ENCODE assay signal across 11 mouse cellular contexts in genomic region chr8:120685097-120685496, GRCm38 (mm10). TPM values are rescaled to one million over a fixed set of nuclear protein-coding genes. Genes with fewer than 3 reads are reported as not detected.
DNase-seq lines count a peak whose midpoint lies in the region; ATAC-seq and TF ChIP-seq lines count a peak whose summit lies in the region.
"Had no signal": no experiment of that assay in that cellular context is flagged by ENCODE, and none has a peak within 500 bp of the region (broad histone marks: within the 10 kb centered on the region; RNA-seq: fewer than 3 reads in every experiment).

No protein-coding gene starts in this region.

- intact Hi-C loops in left cerebral cortex, postnatal 10 days (cut with DNase I): no loop called here

- no peak for DNase-seq in liver, embryonic 13.5 days
- DNase-seq in embryonic facial prominence, embryonic 14.5 days (ENCODE audit: low spot score): peak; percentile 65
- DNase-seq in left cerebral cortex, postnatal 10 days (ENCODE audit: extremely low spot score in 1 of 2, low spot score in 2 of 2): no peak
- DNase-seq in adipocyte (ENCODE audit: low spot score): no peak
- DNase-seq in hindbrain, postnatal 0 days (ENCODE audit: low spot score): no peak

- no peak overlapping the region for H3K4me3 ChIP-seq in liver, embryonic 13.5 days (replicated peaks)
- no peak overlapping the region for H3K4me3 ChIP-seq in liver, embryonic 12.5 days
- no peak overlapping the region for H3K4me3 ChIP-seq in embryonic facial prominence, embryonic 14.5 days (ENCODE audit: low read depth, low read length)
- H3K4me3 ChIP-seq in limb, embryonic 13.5 days: no peak overlapping the region
- H3K4me3 ChIP-seq in stomach, embryonic 15.5 days (replicated peaks): no peak overlapping the region
- H3K4me3 ChIP-seq in hindbrain, postnatal 0 days (ENCODE audit: low read length): no peak overlapping the region
- H3K4me3 ChIP-seq: heart, embryonic 15.5 days had no signal

- 0 out of 2 replicates have a peak overlapping the region, but pooled peaks have one; percentile 34 for H3K27ac ChIP-seq in liver, embryonic 13.5 days
- no peak overlapping the region for H3K27ac ChIP-seq in liver, embryonic 12.5 days
- peak overlapping the region; percentile 67 for H3K27ac ChIP-seq in embryonic facial prominence, embryonic 14.5 days (replicated peaks; ENCODE audit: low read depth, low read length)
- H3K27ac ChIP-seq in limb, embryonic 13.5 days: peak overlapping the region; percentile 39; the same call in 1 of the 2 replicates
- H3K27ac ChIP-seq in stomach, embryonic 15.5 days: peak overlapping the region; percentile 71
- H3K27ac ChIP-seq in hindbrain, postnatal 0 days: no peak overlapping the region; the same call in 1 of the 2 replicates

- no peak overlapping the region for H3K9ac ChIP-seq in liver, embryonic 13.5 days
- no peak overlapping the region for H3K9ac ChIP-seq in liver, embryonic 12.5 days
- H3K9ac ChIP-seq in embryonic facial prominence, embryonic 14.5 days (ENCODE audit: low read depth, low read length): peak overlapping the region; percentile 25; the same call in 1 of the 2 replicates
- H3K9ac ChIP-seq in limb, embryonic 13.5 days: peak overlapping the region; percentile 43; the same call in 1 of the 2 replicates
- no peak overlapping the region for H3K9ac ChIP-seq in stomach, embryonic 15.5 days
- H3K9ac ChIP-seq in hindbrain, postnatal 0 days (replicated peaks; ENCODE audit: low read length): no peak overlapping the region
- H3K9ac ChIP-seq: heart, embryonic 15.5 days had no signal

- no peaks in the 10 kb centered on the region for H3K9me3 ChIP-seq in liver, embryonic 13.5 days (replicated peaks)
- H3K9me3 ChIP-seq in liver, embryonic 12.5 days (replicated peaks): no peaks in the 10 kb centered on the region
- no peaks in the 10 kb centered on the region for H3K9me3 ChIP-seq in embryonic facial prominence, embryonic 14.5 days (ENCODE audit: control insufficient read depth, low read length)
- no peaks in the 10 kb centered on the region for H3K9me3 ChIP-seq in limb, embryonic 13.5 days
- no peaks in the 10 kb centered on the region for H3K9me3 ChIP-seq in stomach, embryonic 15.5 days
- no peaks in the 10 kb centered on the region for H3K9me3 ChIP-seq in hindbrain, postnatal 0 days (ENCODE audit: low read length)
- H3K9me3 ChIP-seq: heart, embryonic 15.5 days had no signal

- WGBS in liver, embryonic 13.5 days (ENCODE audit: insufficient replicate concordance): 64% methylated on average over 5 of the region's 5 CpGs
- 58% methylated on average over 5 of the region's 5 CpGs for WGBS in liver, embryonic 12.5 days (ENCODE audit: insufficient replicate concordance)
- 46% methylated on average over 5 of the region's 5 CpGs for WGBS in embryonic facial prominence, embryonic 14.5 days
- 42% methylated on average over 5 of the region's 5 CpGs for WGBS in limb, embryonic 13.5 days
- 39% methylated on average over 5 of the region's 5 CpGs for WGBS in stomach, embryonic 15.5 days
- WGBS in hindbrain, postnatal 0 days: 71% methylated on average over 5 of the region's 5 CpGs

- TF ChIP-seq CTCF in hindbrain, postnatal 0 days (IDR thresholded peaks at IDR 0.05; ENCODE audit: low read depth): no peak

- H3K36me3 ChIP-seq in liver, embryonic 13.5 days: no peaks in the 10 kb centered on the region
- no peaks in the 10 kb centered on the region for H3K36me3 ChIP-seq in liver, embryonic 12.5 days
- no peaks in the 10 kb centered on the region for H3K36me3 ChIP-seq in embryonic facial prominence, embryonic 14.5 days (ENCODE audit: control insufficient read depth, insufficient read depth, low read length)
- H3K36me3 ChIP-seq in limb, embryonic 13.5 days: no peaks in the 10 kb centered on the region
- H3K36me3 ChIP-seq in stomach, embryonic 15.5 days: no peaks in the 10 kb centered on the region
- H3K36me3 ChIP-seq in hindbrain, postnatal 0 days (ENCODE audit: insufficient read depth, low read length): no peaks in the 10 kb centered on the region
- H3K36me3 ChIP-seq: heart, embryonic 15.5 days had no signal

- H3K4me2 ChIP-seq in liver, embryonic 13.5 days: no peak overlapping the region
- no peak overlapping the region for H3K4me2 ChIP-seq in liver, embryonic 12.5 days
- H3K4me2 ChIP-seq in embryonic facial prominence, embryonic 14.5 days (ENCODE audit: low read depth, low read length): no peak overlapping the region
- H3K4me2 ChIP-seq in limb, embryonic 13.5 days (replicated peaks): no peak overlapping the region
- no peak overlapping the region for H3K4me2 ChIP-seq in stomach, embryonic 15.5 days
- no peak overlapping the region for H3K4me2 ChIP-seq in hindbrain, postnatal 0 days (ENCODE audit: low read depth, low read length)
- H3K4me2 ChIP-seq: heart, embryonic 15.5 days; midbrain, embryonic 11.5 days had no signal

- peaks cover 5% of the 10 kb centered on the region for H3K27me3 ChIP-seq in liver, embryonic 13.5 days
- peaks cover 34% of the 10 kb centered on the region for H3K27me3 ChIP-seq in liver, embryonic 12.5 days (replicated peaks)
- H3K27me3 ChIP-seq in embryonic facial prominence, embryonic 14.5 days (replicated peaks; ENCODE audit: control insufficient read depth, insufficient read depth, low read length): no peaks in the 10 kb centered on the region
- H3K27me3 ChIP-seq in limb, embryonic 13.5 days: peaks cover 22% of the 10 kb centered on the region; the same call in 1 of the 2 replicates
- peaks cover 8% of the 10 kb centered on the region; the same call in 1 of the 2 replicates for H3K27me3 ChIP-seq in stomach, embryonic 15.5 days (replicated peaks)
- no peaks in the 10 kb centered on the region for H3K27me3 ChIP-seq in hindbrain, postnatal 0 days (ENCODE audit: insufficient read depth, low read length)

- peaks cover 12% of the 10 kb centered on the region for H3K4me1 ChIP-seq in liver, embryonic 13.5 days (replicated peaks)
- H3K4me1 ChIP-seq in liver, embryonic 12.5 days: peaks cover 18% of the 10 kb centered on the region
- H3K4me1 ChIP-seq in embryonic facial prominence, embryonic 14.5 days (ENCODE audit: control insufficient read depth, insufficient read depth, low read length): peaks cover 9% of the 10 kb centered on the region; the same call in 1 of the 2 replicates
- peaks cover 10% of the 10 kb centered on the region for H3K4me1 ChIP-seq in limb, embryonic 13.5 days
- peaks cover 17% of the 10 kb centered on the region; the same call in 1 of the 2 replicates for H3K4me1 ChIP-seq in stomach, embryonic 15.5 days
- H3K4me1 ChIP-seq in hindbrain, postnatal 0 days (ENCODE audit: insufficient read depth, low read length): no peaks in the 10 kb centered on the region
- H3K4me1 ChIP-seq: heart, embryonic 15.5 days had no signal

- no peak for ATAC-seq in liver, embryonic 13.5 days (ENCODE audit: low read depth)
- ATAC-seq in liver, embryonic 12.5 days: no peak
- 0 out of 2 replicates have a peak, but pooled peaks have one; percentile 4 for ATAC-seq in embryonic facial prominence, embryonic 14.5 days (ENCODE audit: low read depth)
- ATAC-seq in limb, embryonic 13.5 days (ENCODE audit: low FRiP score, low read depth): peak; percentile 30; the same call in 1 of the 2 replicates
- peak; percentile 40; the same call in 1 of the 2 replicates for ATAC-seq in stomach, embryonic 15.5 days (ENCODE audit: insufficient read depth, low FRiP score, low read depth)
- no peak for ATAC-seq in hindbrain, postnatal 0 days
- ATAC-seq: CD4-positive, CD25-positive, alpha-beta regulatory T cell, adult 4 months had no signal

RNA-seq across cellular contexts. Expression of gene Emc8, which starts 16.7 kb away (rescaled TPM):
- 156 and 163 TPM in 2 replicates for polyA plus RNA-seq in liver, embryonic 13.5 days (2015; fragmentation: Nextera tagmentation; extraction: Ambion mirVana)
- polyA plus RNA-seq in liver, embryonic 12.5 days (2016; fragmentation: Nextera tagmentation; extraction: Ambion mirVana): 171 and 180 TPM in 2 replicates
- 221 and 243 TPM in 2 replicates for polyA plus RNA-seq in embryonic facial prominence, embryonic 14.5 days (2014; fragmentation: Nextera tagmentation; extraction: Ambion mirVana)
- 243 and 248 TPM in 2 replicates for polyA plus RNA-seq in limb, embryonic 13.5 days (2015; fragmentation: Nextera tagmentation; extraction: Ambion mirVana)
- 208 and 227 TPM in 2 replicates for polyA plus RNA-seq in stomach, embryonic 15.5 days (2015; fragmentation: Nextera tagmentation; extraction: Ambion mirVana)
- total RNA-seq in left cerebral cortex, postnatal 10 days (2021): 10 to 100 TPM; 66.6 to 72.9 TPM
- total RNA-seq in hindbrain, postnatal 0 days (2014; rRNA removed): 55.3 and 87.9 TPM in 2 replicates
- 124 and 128 TPM in 2 replicates for polyA plus RNA-seq in hindbrain, postnatal 0 days (2015; fragmentation: Nextera tagmentation; extraction: Ambion mirVana)

RNA-seq across cellular contexts. Expression of gene Cox4i1, which starts 17.1 kb away (rescaled TPM):
- polyA plus RNA-seq in liver, embryonic 13.5 days (2015; fragmentation: Nextera tagmentation; extraction: Ambion mirVana): 800 and 812 TPM in 2 replicates
- 769 and 831 TPM in 2 replicates for polyA plus RNA-seq in liver, embryonic 12.5 days (2016; fragmentation: Nextera tagmentation; extraction: Ambion mirVana)
- 977 and 1,053 TPM in 2 replicates for polyA plus RNA-seq in embryonic facial prominence, embryonic 14.5 days (2014; fragmentation: Nextera tagmentation; extraction: Ambion mirVana)
- polyA plus RNA-seq in limb, embryonic 13.5 days (2015; fragmentation: Nextera tagmentation; extraction: Ambion mirVana): 928 and 970 TPM in 2 replicates
- polyA plus RNA-seq in stomach, embryonic 15.5 days (2015; fragmentation: Nextera tagmentation; extraction: Ambion mirVana): 1,112 and 1,167 TPM in 2 replicates
- total RNA-seq in left cerebral cortex, postnatal 10 days (2021): 1,000 to 10,000 TPM; 1,012 to 1,017 TPM
- 545 and 609 TPM in 2 replicates for total RNA-seq in hindbrain, postnatal 0 days (2014; rRNA removed)
- 1,628 and 1,662 TPM in 2 replicates for polyA plus RNA-seq in hindbrain, postnatal 0 days (2015; fragmentation: Nextera tagmentation; extraction: Ambion mirVana)

RNA-seq across cellular contexts. Expression of gene Gm27021, which starts 17.2 kb away (rescaled TPM):
- polyA plus RNA-seq in liver, embryonic 13.5 days (2015; fragmentation: Nextera tagmentation; extraction: Ambion mirVana): 0.38 and 1.3 TPM in 2 replicates
- polyA plus RNA-seq in liver, embryonic 12.5 days (2016; fragmentation: Nextera tagmentation; extraction: Ambion mirVana): 0.69 and 0.79 TPM in 2 replicates
- 2.7 and 3.3 TPM in 2 replicates for polyA plus RNA-seq in embryonic facial prominence, embryonic 14.5 days (2014; fragmentation: Nextera tagmentation; extraction: Ambion mirVana)
- polyA plus RNA-seq in limb, embryonic 13.5 days (2015; fragmentation: Nextera tagmentation; extraction: Ambion mirVana): 5.5 and 7.8 TPM in 2 replicates
- 2.0 and 3.0 TPM in 2 replicates for polyA plus RNA-seq in stomach, embryonic 15.5 days (2015; fragmentation: Nextera tagmentation; extraction: Ambion mirVana)
- under 1 TPM in 1 of 2 experiments, not detected in 1; 0.66 TPM for total RNA-seq in left cerebral cortex, postnatal 10 days (2021)
- 3.1 and 7.0 TPM in 2 replicates for total RNA-seq in hindbrain, postnatal 0 days (2014; rRNA removed)
- polyA plus RNA-seq in hindbrain, postnatal 0 days (2015; fragmentation: Nextera tagmentation; extraction: Ambion mirVana): 10.2 and 10.9 TPM in 2 replicates
- polyA plus RNA-seq: CD4-positive, CD25-positive, alpha-beta regulatory T cell, adult 4 months had no signal

RNA-seq across cellular contexts. Expression of gene 1190005I06Rik, which starts 37.7 kb away (rescaled TPM):
- 0.89 and 1.2 TPM in 2 replicates for polyA plus RNA-seq in liver, embryonic 13.5 days (2015; fragmentation: Nextera tagmentation; extraction: Ambion mirVana)
- polyA plus RNA-seq in liver, embryonic 12.5 days (2016; fragmentation: Nextera tagmentation; extraction: Ambion mirVana): 0.83 and 1.3 TPM in 2 replicates
- polyA plus RNA-seq in embryonic facial prominence, embryonic 14.5 days (2014; fragmentation: Nextera tagmentation; extraction: Ambion mirVana): 6.9 and 7.4 TPM in 2 replicates
- polyA plus RNA-seq in limb, embryonic 13.5 days (2015; fragmentation: Nextera tagmentation; extraction: Ambion mirVana): 7.4 and 8.0 TPM in 2 replicates
- 2.4 and 3.8 TPM in 2 replicates for polyA plus RNA-seq in stomach, embryonic 15.5 days (2015; fragmentation: Nextera tagmentation; extraction: Ambion mirVana)
- total RNA-seq in left cerebral cortex, postnatal 10 days (2021): 1 to 10 TPM; 5.2 to 7.1 TPM
- total RNA-seq in hindbrain, postnatal 0 days (2014; rRNA removed): 12.3 and 26.5 TPM in 2 replicates
- 17.3 and 20.6 TPM in 2 replicates for polyA plus RNA-seq in hindbrain, postnatal 0 days (2015; fragmentation: Nextera tagmentation; extraction: Ambion mirVana)

RNA-seq across cellular contexts. Expression of gene Irf8, which starts 51.1 kb away (rescaled TPM):
- 11.6 and 12.1 TPM in 2 replicates for polyA plus RNA-seq in liver, embryonic 13.5 days (2015; fragmentation: Nextera tagmentation; extraction: Ambion mirVana)
- polyA plus RNA-seq in liver, embryonic 12.5 days (2016; fragmentation: Nextera tagmentation; extraction: Ambion mirVana): 10.6 TPM in 2 replicates
- 7.4 and 8.9 TPM in 2 replicates for polyA plus RNA-seq in embryonic facial prominence, embryonic 14.5 days (2014; fragmentation: Nextera tagmentation; extraction: Ambion mirVana)
- 4.8 and 5.4 TPM in 2 replicates for polyA plus RNA-seq in limb, embryonic 13.5 days (2015; fragmentation: Nextera tagmentation; extraction: Ambion mirVana)
- polyA plus RNA-seq in stomach, embryonic 15.5 days (2015; fragmentation: Nextera tagmentation; extraction: Ambion mirVana): 21.8 and 23.0 TPM in 2 replicates
- 1 to 10 TPM; 3.7 to 4.5 TPM for total RNA-seq in left cerebral cortex, postnatal 10 days (2021)
- total RNA-seq in hindbrain, postnatal 0 days (2014; rRNA removed): 7.7 and 10.2 TPM in 2 replicates
- 5.2 and 6.2 TPM in 2 replicates for polyA plus RNA-seq in hindbrain, postnatal 0 days (2015; fragmentation: Nextera tagmentation; extraction: Ambion mirVana)

Comparison
In these comparisons a context has a peak if more than half of its experiments do, and no peak if none do; other contexts are left out.
1. H3K27ac ChIP-seq: peak in liver, embryonic 13.5 days (single experiment), embryonic facial prominence, embryonic 14.5 days (single experiment), limb, embryonic 13.5 days (single experiment) and stomach, embryonic 15.5 days (single experiment); none in liver, embryonic 12.5 days (single experiment) and hindbrain, postnatal 0 days (single experiment).
2. ATAC-seq: peak in embryonic facial prominence, embryonic 14.5 days (single experiment), limb, embryonic 13.5 days (single experiment) and stomach, embryonic 15.5 days (single experiment); none in liver, embryonic 13.5 days (single experiment), liver, embryonic 12.5 days (single experiment) and hindbrain, postnatal 0 days (single experiment).
3. H3K9ac ChIP-seq: peak in embryonic facial prominence, embryonic 14.5 days (single experiment) and limb, embryonic 13.5 days (single experiment); none in liver, embryonic 13.5 days (single experiment), liver, embryonic 12.5 days (single experiment), stomach, embryonic 15.5 days (single experiment) and hindbrain, postnatal 0 days (single experiment).